Mouse (Mus musculus): ENCODE measurements around the gene Bhlha15.

GRCm38 (mm10) chr5:144232531-144232930, 42.4 kb downstream of the Bhlha15 start:
- TF ChIP-seq CTCF (IDR thresholded peaks at IDR 0.05; ENCODE audit: low read depth, low read length) (no peak), POLR2A (IDR thresholded peaks at IDR 0.05; ENCODE audit: insufficient read depth, low read length) (no peak)

All from ES-Bruce4 (cell line).